Mouse (Mus musculus) kidney, embryonic 14.5 days (tissue): Measurements from ENCODE around the gene Htr1d. TPM values are rescaled to one million over a fixed set of nuclear protein-coding genes. Genes with fewer than 3 reads are reported as not detected.

Experiments
- ATAC-seq: fragments of 200-750 bp; cut with Nextera tagmentation; 2 replicates; pipeline ENCODE4 v1.8.0; 2017; ENCODE audit warnings: moderate number of reproducible peaks, mild to moderate bottlenecking, moderate TSS enrichment, moderate library complexity; ENCODE audit not compliant: low FRiP score, low TSS enrichment
- H3K27ac ChIP-seq: fragments of 300-500 bp; sonication (generic); 2 replicates; pipeline ENCODE4 v1.5.1; 2014; ENCODE audit warnings: low read depth, mild to moderate bottlenecking, low read length, moderate library complexity, mixed read lengths
- H3K27me3 ChIP-seq: fragments of 300-500 bp; sonication (generic); 2 replicates; pipeline ENCODE4 v1.6.1; 2014; ENCODE audit warnings: mild to moderate bottlenecking, low read length; ENCODE audit not compliant: control insufficient read depth, insufficient read depth
- H3K36me3 ChIP-seq: fragments of 300-500 bp; sonication (generic); 2 replicates; pipeline ENCODE4 v1.6.1; 2014; ENCODE audit warnings: low read length, mixed read lengths; ENCODE audit not compliant: control insufficient read depth, insufficient read depth
- H3K4me1 ChIP-seq: fragments of 300-500 bp; sonication (generic); 2 replicates; pipeline ENCODE4 v1.6.1; 2014; ENCODE audit warnings: low read length, mixed read lengths; ENCODE audit not compliant: control insufficient read depth, insufficient read depth
- H3K4me2 ChIP-seq: fragments of 300-500 bp; sonication (generic); replicated peaks from 2 replicates; pipeline ENCODE4 v1.6.1; 2014; ENCODE audit warnings: low read depth, mild to moderate bottlenecking, low read length
- H3K4me3 ChIP-seq: fragments of 300-500 bp; sonication (generic); 2 replicates; pipeline ENCODE4 v1.5.1; 2014; ENCODE audit warnings: mild to moderate bottlenecking, low read length
- H3K9ac ChIP-seq: fragments of 300-500 bp; sonication (generic); 2 replicates; pipeline ENCODE4 v1.6.1; 2014; ENCODE audit warnings: low read depth, mild to moderate bottlenecking, low read length, moderate library complexity
- H3K9me3 ChIP-seq: fragments of 300-500 bp; sonication (generic); 2 replicates; pipeline ENCODE4 v1.6.1; 2016; ENCODE audit warnings: low read length; ENCODE audit not compliant: control insufficient read depth
- WGBS: fragments of 180-500 bp; shearing (Covaris S2); extraction: QIAGEN DNeasy Blood & Tissue Kit; methylation state at CpG from one replicate; pipeline ENCODE4 v1.1.7; 2014; 5-methylcytosine and 5-hydroxymethylcytosine counted together
- polyA plus RNA-seq: library from polyadenylated mRNA; unstranded; fragments of >200 nt; fragmentation: Nextera tagmentation; extraction: Ambion mirVana; gene quantifications from 2 replicates; pipeline ENCODE4 v1.2.1, GENCODE M21; 2014

Gene Htr1d
- polyA plus RNA-seq, 1 experiment from 2014 or later, result 0.60 TPM

DNA sequence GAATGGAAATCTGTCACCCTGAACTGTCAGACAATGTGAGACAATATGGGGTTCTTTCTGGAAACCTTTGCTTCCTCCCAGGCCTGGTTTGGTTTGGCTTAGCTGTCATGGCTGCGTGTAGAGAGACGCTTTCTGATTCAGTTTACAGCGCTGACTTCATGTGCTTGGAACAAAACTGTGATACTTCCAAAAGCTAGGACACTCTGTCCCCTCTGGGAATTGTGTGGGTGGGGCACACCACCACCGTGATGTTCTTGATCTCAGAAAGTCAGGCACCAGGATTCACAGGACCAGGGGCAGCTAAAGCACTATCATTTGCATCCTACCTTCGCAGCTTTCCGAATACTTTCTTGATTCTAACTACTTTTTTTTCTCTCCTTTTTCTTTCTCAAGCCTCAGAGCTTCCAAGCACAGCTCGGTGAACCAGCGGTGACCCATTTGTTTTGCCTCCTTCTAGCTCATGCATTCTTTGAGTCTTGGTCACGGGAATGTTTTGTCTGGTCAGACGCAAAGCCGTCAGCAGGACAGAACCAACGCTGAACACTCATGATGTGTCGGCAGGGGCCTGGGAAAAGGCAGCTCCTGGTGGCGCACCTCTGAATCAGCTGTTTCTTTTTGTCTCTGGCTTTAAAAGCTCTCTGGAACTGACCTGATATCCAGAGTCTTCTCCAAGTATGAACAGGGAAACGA is 18.2 kb downstream of the Htr1d start:
- H3K4me3 ChIP-seq, result no peak overlapping the region
- no peaks in the 10 kb centered on the region for H3K9me3 ChIP-seq
- H3K4me1 ChIP-seq, result no peaks in the 10 kb centered on the region
- no peaks in the 10 kb centered on the region for H3K36me3 ChIP-seq
- no peak overlapping the region for H3K4me2 ChIP-seq
- no peak overlapping the region for H3K27ac ChIP-seq
- no peaks in the 10 kb centered on the region for H3K27me3 ChIP-seq
- WGBS, result 66% methylated on average over 15 of the region's 15 CpGs
- H3K9ac ChIP-seq, result no peak overlapping the region
- no peak for ATAC-seq

- ATAC-seq, result no peak
- Histone ChIP-seq H3K27ac (no peak overlapping the region), H3K9me3 (no peaks in the 10 kb centered on the region), H3K36me3 (no peaks in the 10 kb centered on the region), H3K4me3 (no peak overlapping the region), H3K4me1 (no peaks in the 10 kb centered on the region), H3K27me3 (no peaks in the 10 kb centered on the region), H3K4me2 (no peak overlapping the region), H3K9ac (no peak overlapping the region)
- 73% methylated on average over 4 of the region's 4 CpGs for WGBS
These were observed 21.2 kb downstream of the Htr1d start for GRCm38 (mm10) chr4:136444561-136444960.

- Histone ChIP-seq H3K27me3 (no peaks in the 10 kb centered on the region), H3K4me1 (no peaks in the 10 kb centered on the region; the same call in 1 of the 2 replicates), H3K9me3 (no peaks in the 10 kb centered on the region), H3K36me3 (no peaks in the 10 kb centered on the region), H3K4me2 (no peak overlapping the region), H3K9ac (no peak overlapping the region), H3K27ac (no peak overlapping the region), H3K4me3 (no peak overlapping the region)
- WGBS, result 81% methylated on average over 5 of the region's 5 CpGs
- no peak for ATAC-seq
These were observed 26.5 kb downstream of the Htr1d start for GRCm38 (mm10) chr4:136449795-136450194.

- no peak overlapping the region for H3K9ac ChIP-seq
- no peaks in the 10 kb centered on the region for H3K9me3 ChIP-seq
- H3K4me1 ChIP-seq, result peaks cover 3% of the 10 kb centered on the region
- H3K36me3 ChIP-seq, result no peaks in the 10 kb centered on the region
- 79% methylated on average over 4 of the region's 4 CpGs for WGBS
- no peak overlapping the region for H3K27ac ChIP-seq
- H3K4me3 ChIP-seq, result no peak overlapping the region
- H3K27me3 ChIP-seq, result no peaks in the 10 kb centered on the region
- H3K4me2 ChIP-seq, result no peak overlapping the region
- ATAC-seq, result no peak
These were observed 26.9 kb downstream of the Htr1d start for GRCm38 (mm10) chr4:136450271-136450670.

GRCm38 (mm10) chr4:136451564-136451963 is 28.2 kb downstream of the Htr1d start:
- Histone ChIP-seq H3K4me3 (no peak overlapping the region), H3K36me3 (no peaks in the 10 kb centered on the region), H3K9ac (no peak overlapping the region), H3K9me3 (no peaks in the 10 kb centered on the region), H3K4me2 (no peak overlapping the region), H3K27ac (peak overlapping the region; percentile 37; the same call in 1 of the 2 replicates), H3K4me1 (peaks cover 3% of the 10 kb centered on the region), H3K27me3 (no peaks in the 10 kb centered on the region)
- peak; percentile 60 for ATAC-seq
- 7% methylated on average over 6 of the region's 6 CpGs for WGBS

- H3K9ac ChIP-seq, result no peak overlapping the region
- no peaks in the 10 kb centered on the region for H3K9me3 ChIP-seq
These were observed 29.0 kb downstream of the Htr1d start for GRCm38 (mm10) chr4:136452286-136452685.

GRCm38 (mm10) chr4:136452792-136453191 is 29.5 kb downstream of the Htr1d start:
- H3K4me3 ChIP-seq, result no peak overlapping the region
- no peak overlapping the region for H3K4me2 ChIP-seq
- H3K9ac ChIP-seq, result no peak overlapping the region
- no peaks in the 10 kb centered on the region for H3K9me3 ChIP-seq
- H3K27ac ChIP-seq, result no peak overlapping the region
- no peaks in the 10 kb centered on the region for H3K36me3 ChIP-seq
- WGBS, result 31% methylated on average over 5 of the region's 5 CpGs
- H3K4me1 ChIP-seq, result peaks cover 3% of the 10 kb centered on the region
- ATAC-seq, result no peak
- H3K27me3 ChIP-seq, result no peaks in the 10 kb centered on the region

More at GRCm38 (mm10) chr4:136452286-136452685, 29.0 kb downstream of the Htr1d start:
- Histone ChIP-seq H3K27ac (peak overlapping the region; percentile 37; the same call in 1 of the 2 replicates), H3K36me3 (no peaks in the 10 kb centered on the region), H3K27me3 (no peaks in the 10 kb centered on the region), H3K4me3 (no peak overlapping the region), H3K4me1 (peaks cover 3% of the 10 kb centered on the region), H3K4me2 (no peak overlapping the region)
- ATAC-seq, result no peak
- WGBS, result 72% methylated on average over 3 of the region's 3 CpGs

- ATAC-seq, result no peak
- 4% methylated on average over 10 of the region's 10 CpGs for WGBS
- no peaks in the 10 kb centered on the region for H3K27me3 ChIP-seq
- H3K36me3 ChIP-seq, result no peaks in the 10 kb centered on the region
- H3K27ac ChIP-seq, result no peak overlapping the region
- H3K4me3 ChIP-seq, result peak overlapping the region; percentile 22; the same call in 1 of the 2 replicates
- 0 out of 2 replicates have a peak overlapping the region, but pooled peaks have one; percentile 23 for H3K9ac ChIP-seq
- H3K4me2 ChIP-seq, result peak overlapping the region; percentile 37
- H3K4me1 ChIP-seq, result peaks cover 3% of the 10 kb centered on the region
- no peaks in the 10 kb centered on the region for H3K9me3 ChIP-seq
These were observed 31.5 kb downstream of the Htr1d start for GRCm38 (mm10) chr4:136454850-136455260.

- H3K9me3 ChIP-seq, result no peaks in the 10 kb centered on the region
- no peak overlapping the region for H3K27ac ChIP-seq
- no peak overlapping the region for H3K4me3 ChIP-seq
- no peak overlapping the region for H3K9ac ChIP-seq
- H3K4me1 ChIP-seq, result peaks cover 6% of the 10 kb centered on the region; the same call in 1 of the 2 replicates
- H3K27me3 ChIP-seq, result no peaks in the 10 kb centered on the region
- no peak for ATAC-seq
- no peak overlapping the region for H3K4me2 ChIP-seq
- H3K36me3 ChIP-seq, result no peaks in the 10 kb centered on the region
- 92% methylated on average over 6 of the region's 6 CpGs for WGBS
These were observed 33.3 kb downstream of the Htr1d start for GRCm38 (mm10) chr4:136456516-136457218.
